Comparison of ENCODE assay signal across 10 mouse cellular contexts in the genomic region with DNA sequence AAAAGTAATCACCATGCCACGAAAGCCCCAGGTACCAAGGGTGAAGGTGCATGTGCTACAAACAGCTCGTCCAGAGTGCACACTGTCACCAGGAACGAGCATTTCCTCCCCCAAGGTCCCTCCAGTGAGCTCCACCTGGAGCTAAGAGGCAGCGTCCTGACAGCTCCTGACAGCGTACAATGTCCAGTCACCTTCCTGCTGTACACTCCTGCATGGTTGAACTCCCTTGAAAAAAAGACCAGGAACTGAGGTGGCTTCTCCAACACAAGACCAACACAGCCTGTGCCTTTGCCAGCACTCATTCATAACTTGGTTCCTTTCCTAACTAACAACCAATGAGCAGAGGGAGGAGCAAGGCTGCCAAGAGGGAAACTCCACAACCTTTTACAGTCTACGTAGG. TPM values are rescaled to one million over a fixed set of nuclear protein-coding genes. Genes with fewer than 3 reads are reported as not detected.
DNase-seq lines count a peak whose midpoint lies in the region; ATAC-seq and TF ChIP-seq lines count a peak whose summit lies in the region.
"Had no signal": no experiment of that assay in that cellular context is flagged by ENCODE, and none has a peak within 500 bp of the region (broad histone marks: within the 10 kb centered on the region; RNA-seq: fewer than 3 reads in every experiment).

No protein-coding gene starts in this region.

- H3K27ac ChIP-seq in limb, embryonic 13.5 days, result 0 out of 2 replicates have a peak overlapping the region, but pooled peaks have one; percentile 0
- no peak overlapping the region for H3K27ac ChIP-seq in limb, embryonic 10.5 days
- peak overlapping the region; percentile 48 for H3K27ac ChIP-seq in heart, embryonic 16.5 days (ENCODE audit: low read length)
- no peak overlapping the region for H3K27ac ChIP-seq in kidney, adult 2 months (ENCODE audit: insufficient read depth, low read depth, low read length)
- H3K27ac ChIP-seq in liver, postnatal 0 days (ENCODE audit: low read depth), result peak overlapping the region; percentile 95
- H3K27ac ChIP-seq: embryonic facial prominence, embryonic 13.5 days; macrophage had no signal

- H3K9me3 ChIP-seq in limb, embryonic 13.5 days, result no peaks in the 10 kb centered on the region
- no peaks in the 10 kb centered on the region for H3K9me3 ChIP-seq in limb, embryonic 10.5 days (replicated peaks)
- no peaks in the 10 kb centered on the region for H3K9me3 ChIP-seq in heart, embryonic 16.5 days (replicated peaks; ENCODE audit: control insufficient read depth, low read length)
- H3K9me3 ChIP-seq in liver, postnatal 0 days (ENCODE audit: low read length), result no peaks in the 10 kb centered on the region
- H3K9me3 ChIP-seq: embryonic facial prominence, embryonic 13.5 days had no signal

- H3K4me2 ChIP-seq in limb, embryonic 13.5 days (replicated peaks), result no peak overlapping the region
- H3K4me2 ChIP-seq in heart, embryonic 16.5 days (ENCODE audit: low read depth, low read length), result peak overlapping the region; percentile 74
- peak overlapping the region; percentile 92 for H3K4me2 ChIP-seq in liver, postnatal 0 days (ENCODE audit: low read depth, low read length)
- H3K4me2 ChIP-seq: embryonic facial prominence, embryonic 13.5 days had no signal

- H3K4me1 ChIP-seq in limb, embryonic 13.5 days, result peaks cover 35% of the 10 kb centered on the region
- peaks cover 34% of the 10 kb centered on the region for H3K4me1 ChIP-seq in limb, embryonic 10.5 days
- H3K4me1 ChIP-seq in heart, embryonic 16.5 days (ENCODE audit: control insufficient read depth, insufficient read depth, low read length), result peaks cover 45% of the 10 kb centered on the region
- peaks cover 22% of the 10 kb centered on the region for H3K4me1 ChIP-seq in kidney, adult 2 months (ENCODE audit: control insufficient read depth, insufficient read depth, low read length)
- peaks cover 27% of the 10 kb centered on the region for H3K4me1 ChIP-seq in liver, postnatal 0 days (ENCODE audit: insufficient read depth)

- H3K36me3 ChIP-seq in limb, embryonic 13.5 days, result peaks cover 10% of the 10 kb centered on the region
- H3K36me3 ChIP-seq in limb, embryonic 10.5 days, result peaks cover 14% of the 10 kb centered on the region
- H3K36me3 ChIP-seq in heart, embryonic 16.5 days (ENCODE audit: control insufficient read depth, insufficient read depth), result peaks cover under 1% of the 10 kb centered on the region
- no peaks in the 10 kb centered on the region for H3K36me3 ChIP-seq in kidney, adult 2 months (ENCODE audit: control insufficient read depth, insufficient read depth, low read length)
- H3K36me3 ChIP-seq in liver, postnatal 0 days (replicated peaks; ENCODE audit: insufficient read depth, low read length), result 0 out of 2 replicates have a peak, but pooled peaks cover under 1% of the 10 kb centered on the region

- no peak for TF ChIP-seq EP300 in liver, postnatal 0 days (IDR thresholded peaks at IDR 0.05; ENCODE audit: low read depth)

- no peak for DNase-seq in limb, embryonic 10.5 days (ENCODE audit: low spot score)
- peak; percentile 88 for DNase-seq in kidney, adult 2 months
- no peak for DNase-seq in liver, postnatal 0 days
- no peak for DNase-seq in right cerebral cortex, postnatal 25 days
- DNase-seq in right cerebral cortex, postnatal 4 days, result no peak
- DNase-seq: gastrocnemius, postnatal 10 days had no signal

- no peak overlapping the region for H3K9ac ChIP-seq in limb, embryonic 13.5 days
- peak overlapping the region; percentile 41 for H3K9ac ChIP-seq in heart, embryonic 16.5 days (ENCODE audit: low read length)
- H3K9ac ChIP-seq in liver, postnatal 0 days (replicated peaks), result peak overlapping the region; percentile 66
- H3K9ac ChIP-seq: embryonic facial prominence, embryonic 13.5 days had no signal

- no peak overlapping the region for H3K4me3 ChIP-seq in limb, embryonic 13.5 days
- no peak overlapping the region for H3K4me3 ChIP-seq in limb, embryonic 10.5 days
- no peak overlapping the region for H3K4me3 ChIP-seq in heart, embryonic 16.5 days (ENCODE audit: low read length)
- H3K4me3 ChIP-seq in kidney, adult 2 months (ENCODE audit: insufficient read depth, low read depth, low read length), result no peak overlapping the region
- H3K4me3 ChIP-seq in liver, postnatal 0 days (ENCODE audit: low read depth, low read length), result no peak overlapping the region
- H3K4me3 ChIP-seq: embryonic facial prominence, embryonic 13.5 days had no signal

- no peak for TF ChIP-seq CTCF in kidney, adult 2 months (conservative IDR thresholded peaks at IDR 0.05; ENCODE audit: insufficient read depth, insufficient read length, low read depth, low read length)
- no peak for TF ChIP-seq CTCF in liver, postnatal 0 days (IDR thresholded peaks at IDR 0.05; ENCODE audit: low read depth)

- 54% methylated on average over 6 of the region's 6 CpGs for WGBS in limb, embryonic 13.5 days
- WGBS in limb, embryonic 10.5 days, result 80% methylated on average over 6 of the region's 6 CpGs
- WGBS in heart, embryonic 16.5 days, result 23% methylated on average over 6 of the region's 6 CpGs
- WGBS in kidney, adult 2 months, result 33% methylated on average over 6 of the region's 6 CpGs
- 45% methylated on average over 6 of the region's 6 CpGs for WGBS in liver, postnatal 0 days (ENCODE audit: insufficient replicate concordance)

- TF ChIP-seq POLR2A in kidney, adult 2 months (IDR thresholded peaks at IDR 0.05; ENCODE audit: low read depth, low read length), result no peak

- no peaks in the 10 kb centered on the region for H3K27me3 ChIP-seq in limb, embryonic 13.5 days
- H3K27me3 ChIP-seq in limb, embryonic 10.5 days (ENCODE audit: low read depth, poor library complexity, severe bottlenecking), result no peaks in the 10 kb centered on the region
- H3K27me3 ChIP-seq in heart, embryonic 16.5 days (ENCODE audit: control insufficient read depth, insufficient read depth, low read length), result no peaks in the 10 kb centered on the region
- no peaks in the 10 kb centered on the region for H3K27me3 ChIP-seq in kidney, adult 2 months (replicated peaks; ENCODE audit: control insufficient read depth, insufficient read depth, low read length)
- H3K27me3 ChIP-seq in liver, postnatal 0 days (ENCODE audit: insufficient read depth, low read length), result no peaks in the 10 kb centered on the region
- H3K27me3 ChIP-seq: embryonic facial prominence, embryonic 13.5 days had no signal

- ATAC-seq in limb, embryonic 13.5 days (ENCODE audit: low FRiP score, low read depth), result no peak
- ATAC-seq in heart, embryonic 16.5 days (replicated peaks; ENCODE audit: extremely low read depth, insufficient read depth, low FRiP score), result no peak
- ATAC-seq in liver, postnatal 0 days, result no peak

RNA-seq across cellular contexts. Expression of a gene that starts 3.5 kb away (rescaled TPM):
- polyA plus RNA-seq in limb, embryonic 13.5 days (2015; fragmentation: Nextera tagmentation; extraction: Ambion mirVana), result 43.8 and 49.0 TPM in 2 replicates
- polyA plus RNA-seq in limb, embryonic 10.5 days (2016; fragmentation: Nextera tagmentation; extraction: Ambion mirVana), result 48.4 and 60.2 TPM in 2 replicates
- polyA plus RNA-seq in heart, embryonic 16.5 days (2015; fragmentation: Nextera tagmentation; extraction: Ambion mirVana), result 43.2 and 45.7 TPM in 2 replicates
- polyA plus RNA-seq in kidney, adult 2 months (2012; rRNA removed), result 12.4 and 14.7 TPM in 2 replicates
- polyA plus RNA-seq in liver, postnatal 0 days (2015; fragmentation: Nextera tagmentation; extraction: Ambion mirVana), result 17.2 and 21.9 TPM in 2 replicates

RNA-seq across cellular contexts. Expression of a gene that starts 42.9 kb away (rescaled TPM):
- polyA plus RNA-seq in limb, embryonic 13.5 days (2015; fragmentation: Nextera tagmentation; extraction: Ambion mirVana), result 101 and 102 TPM in 2 replicates
- 0.49 and 1.8 TPM in 2 replicates for polyA plus RNA-seq in limb, embryonic 10.5 days (2016; fragmentation: Nextera tagmentation; extraction: Ambion mirVana)
- 3.5 and 7.8 TPM in 2 replicates for polyA plus RNA-seq in heart, embryonic 16.5 days (2015; fragmentation: Nextera tagmentation; extraction: Ambion mirVana)
- 0.12 and 5.9 TPM in 2 replicates for polyA plus RNA-seq in kidney, adult 2 months (2012; rRNA removed)
- 1.7 and 10.1 TPM in 2 replicates for polyA plus RNA-seq in liver, postnatal 0 days (2015; fragmentation: Nextera tagmentation; extraction: Ambion mirVana)

Comparison
In these comparisons a context has a peak if more than half of its experiments do, and no peak if none do; other contexts are left out.
1. H3K27ac ChIP-seq: peak in limb, embryonic 13.5 days (single experiment), heart, embryonic 16.5 days (single experiment) and liver, postnatal 0 days (single experiment); none in limb, embryonic 10.5 days (single experiment) and kidney, adult 2 months (single experiment).